Mouse (Mus musculus): ENCODE results near the gene L1cam.

DNA sequence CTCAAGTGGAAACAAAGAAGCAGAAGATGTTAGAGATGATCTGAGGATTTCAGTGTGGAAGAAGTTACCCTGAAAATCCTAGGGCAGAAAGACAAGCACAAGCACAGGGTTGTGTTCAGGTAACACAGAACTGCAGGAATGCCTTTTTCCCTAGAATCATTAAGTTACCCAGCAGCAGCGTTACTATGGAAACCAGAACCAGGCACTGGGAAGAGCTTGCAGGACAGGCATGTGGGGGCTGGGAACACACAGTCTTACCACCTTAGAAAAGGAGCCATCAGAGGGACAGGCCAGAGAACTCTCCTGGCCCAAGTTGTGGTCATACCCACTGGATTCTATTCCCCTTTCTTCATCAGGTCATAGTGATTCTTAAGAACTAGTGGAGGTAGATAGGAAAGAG is 90.1 kb downstream of the L1cam start:
- TF ChIP-seq POLR2A (IDR thresholded peaks at IDR 0.05; ENCODE audit: control insufficient read depth, low read depth, low read length), result no peak
- TF ChIP-seq CTCF (IDR thresholded peaks at IDR 0.05; ENCODE audit: control insufficient read depth, insufficient read depth, insufficient replicate concordance, low read depth, low read length), result no peak
